Mouse (Mus musculus) midbrain, embryonic 12.5 days (tissue): ENCODE measurements around the gene Pan2. TPM values are rescaled to one million over a fixed set of nuclear protein-coding genes. Genes with fewer than 3 reads are reported as not detected.

ENCODE experiments used
- ATAC-seq: fragments of 200-750 bp; cut with Nextera tagmentation; 2 replicates; pipeline ENCODE4 v1.8.0; 2017; ENCODE audit warnings: low read depth, moderate TSS enrichment, moderate library complexity; ENCODE audit not compliant: low FRiP score
- H3K27ac ChIP-seq: fragments of 300-500 bp; sonication (generic); replicated peaks from 2 replicates; pipeline ENCODE4 v1.5.1; 2016; ENCODE audit warnings: mild to moderate bottlenecking
- H3K27me3 ChIP-seq: fragments of 300-500 bp; sonication (generic); 2 replicates; pipeline ENCODE4 v1.6.1; 2016; ENCODE audit warnings: mild to moderate bottlenecking
- H3K36me3 ChIP-seq: fragments of 300-500 bp; sonication (generic); 2 replicates; pipeline ENCODE4 v1.6.1; 2016
- H3K4me1 ChIP-seq: fragments of 300-500 bp; sonication (generic); 2 replicates; pipeline ENCODE4 v1.6.1; 2016
- H3K4me2 ChIP-seq: fragments of 300-500 bp; sonication (generic); replicated peaks from 2 replicates; pipeline ENCODE4 v1.6.1; 2016; ENCODE audit warnings: mild to moderate bottlenecking, moderate library complexity
- H3K4me3 ChIP-seq: fragments of 300-500 bp; sonication (generic); 2 replicates; pipeline ENCODE4 v1.5.1; 2016; ENCODE audit warnings: mild to moderate bottlenecking
- H3K9ac ChIP-seq: fragments of 300-500 bp; sonication (generic); replicated peaks from 2 replicates; pipeline ENCODE4 v1.6.1; 2016; ENCODE audit warnings: mild to moderate bottlenecking, moderate library complexity
- H3K9me3 ChIP-seq: fragments of 300-500 bp; sonication (generic); 2 replicates; pipeline ENCODE4 v1.6.1; 2016; ENCODE audit warnings: mild to moderate bottlenecking
- WGBS: fragments of 180-500 bp; shearing (Covaris S2); methylation state at CpG from one replicate; pipeline ENCODE4 v1.1.7; 2016; 5-methylcytosine and 5-hydroxymethylcytosine counted together
- polyA plus RNA-seq: library from polyadenylated mRNA; unstranded; fragments of >200 nt; fragmentation: Nextera tagmentation; extraction: Ambion mirVana; gene quantifications from 2 replicates; pipeline ENCODE4 v1.2.1, GENCODE M21; 2016

Gene Pan2
- polyA plus RNA-seq, 1 experiment from 2014 or later: 41.7 TPM

- H3K36me3 ChIP-seq: peaks cover 15% of the 10 kb centered on the region
- H3K4me3 ChIP-seq: no peak overlapping the region
- H3K27me3 ChIP-seq: no peaks in the 10 kb centered on the region
- ATAC-seq: no peak
- H3K4me2 ChIP-seq: no peak overlapping the region
- WGBS: 78% methylated on average over 13 of the region's 13 CpGs
- no peaks in the 10 kb centered on the region for H3K9me3 ChIP-seq
- H3K27ac ChIP-seq: no peak overlapping the region
- H3K9ac ChIP-seq: no peak overlapping the region
- no peaks in the 10 kb centered on the region; the same call in 1 of the 2 replicates for H3K4me1 ChIP-seq
Measured at GRCm38 (mm10) chr10:128296370-128297090, 6.6 kb upstream of the Pan2 start.

- ATAC-seq: no peak
- 85% methylated on average over 4 of the region's 4 CpGs for WGBS
- Histone ChIP-seq H3K4me3 (no peak overlapping the region), H3K9ac (no peak overlapping the region), H3K4me2 (no peak overlapping the region), H3K4me1 (peaks cover 2% of the 10 kb centered on the region), H3K27me3 (no peaks in the 10 kb centered on the region), H3K36me3 (peaks cover 8% of the 10 kb centered on the region; the same call in 1 of the 2 replicates), H3K27ac (no peak overlapping the region), H3K9me3 (no peaks in the 10 kb centered on the region)
Measured at GRCm38 (mm10) chr10:128297221-128297620, 5.9 kb upstream of the Pan2 start.

GRCm38 (mm10) chr10:128297622-128298021 lies 5.5 kb upstream of the Pan2 start:
- Histone ChIP-seq H3K4me3 (no peak overlapping the region), H3K27me3 (no peaks in the 10 kb centered on the region), H3K4me1 (peaks cover 6% of the 10 kb centered on the region), H3K9ac (no peak overlapping the region), H3K36me3 (0 out of 2 replicates have a peak, but pooled peaks cover 4% of the 10 kb centered on the region), H3K27ac (no peak overlapping the region), H3K4me2 (no peak overlapping the region), H3K9me3 (no peaks in the 10 kb centered on the region)
- WGBS: 91% methylated on average over 11 of the region's 11 CpGs
- no peak for ATAC-seq

GRCm38 (mm10) chr10:128298243-128298642 lies 4.9 kb upstream of the Pan2 start:
- Histone ChIP-seq H3K9me3 (no peaks in the 10 kb centered on the region), H3K9ac (no peak overlapping the region), H3K4me2 (no peak overlapping the region), H3K27me3 (no peaks in the 10 kb centered on the region), H3K36me3 (no peaks in the 10 kb centered on the region), H3K4me3 (no peak overlapping the region), H3K4me1 (peaks cover 7% of the 10 kb centered on the region), H3K27ac (no peak overlapping the region)
- ATAC-seq: no peak
- 79% methylated on average over 6 of the region's 6 CpGs for WGBS

GRCm38 (mm10) chr10:128298702-128299171 lies 4.4 kb upstream of the Pan2 start, which contains the start of gene Il23a:
Il23a (minus strand) TSS chr10:128298752.
- peaks cover 8% of the 10 kb centered on the region for H3K4me1 ChIP-seq
- no peak within 1 kb of the TSS for H3K4me3 ChIP-seq
- H3K27ac ChIP-seq: no peak within 1 kb of the TSS
- no peak within 1 kb of the TSS for H3K4me2 ChIP-seq
- H3K9ac ChIP-seq: no peak within 1 kb of the TSS
- H3K36me3 ChIP-seq: no peaks in the 10 kb centered on the region
- no peaks in the 10 kb centered on the region for H3K9me3 ChIP-seq
- no peaks in the 10 kb centered on the region for H3K27me3 ChIP-seq
- no peak for ATAC-seq
- WGBS: 85% methylated on average over 11 of the region's 11 CpGs

GRCm38 (mm10) chr10:128302357-128302756 lies 778 bp upstream of the Pan2 start:
- Histone ChIP-seq H3K9ac (peak overlapping the region; percentile 86), H3K4me2 (peak overlapping the region; percentile 77), H3K27ac (peak overlapping the region; percentile 91), H3K9me3 (no peaks in the 10 kb centered on the region), H3K4me3 (peak overlapping the region; percentile 59), H3K27me3 (no peaks in the 10 kb centered on the region), H3K36me3 (0 out of 2 replicates have a peak, but pooled peaks cover 2% of the 10 kb centered on the region), H3K4me1 (peaks cover 19% of the 10 kb centered on the region)
- WGBS: 40% methylated on average over 3 of the region's 3 CpGs
- no peak for ATAC-seq

- under 1% methylated on average over 9 of the region's 9 CpGs for WGBS
- Histone ChIP-seq H3K27ac (peak overlapping the region; percentile 91), H3K27me3 (no peaks in the 10 kb centered on the region), H3K4me2 (peak overlapping the region; percentile 77), H3K9me3 (no peaks in the 10 kb centered on the region), H3K9ac (peak overlapping the region; percentile 86), H3K36me3 (0 out of 2 replicates have a peak, but pooled peaks cover 2% of the 10 kb centered on the region), H3K4me1 (peaks cover 19% of the 10 kb centered on the region), H3K4me3 (peak overlapping the region; percentile 59)
- peak; percentile 64 for ATAC-seq
Measured at GRCm38 (mm10) chr10:128302785-128303125, 380 bp upstream of the Pan2 start.

- Histone ChIP-seq H3K36me3 (peaks cover 65% of the 10 kb centered on the region), H3K27me3 (no peaks in the 10 kb centered on the region), H3K4me1 (peaks cover 2% of the 10 kb centered on the region; the same call in 1 of the 2 replicates), H3K9ac (no peak overlapping the region), H3K9me3 (no peaks in the 10 kb centered on the region), H3K4me3 (no peak overlapping the region), H3K27ac (no peak overlapping the region), H3K4me2 (no peak overlapping the region)
- ATAC-seq: no peak
- WGBS: 91% methylated on average over 7 of the region's 7 CpGs
Measured at GRCm38 (mm10) chr10:128309654-128310053, 6.5 kb downstream of the Pan2 start.

GRCm38 (mm10) chr10:128310177-128310576 lies 7.0 kb downstream of the Pan2 start:
- Histone ChIP-seq H3K27me3 (no peaks in the 10 kb centered on the region), H3K9me3 (no peaks in the 10 kb centered on the region), H3K4me1 (no peaks in the 10 kb centered on the region), H3K4me2 (no peak overlapping the region), H3K9ac (no peak overlapping the region), H3K4me3 (no peak overlapping the region), H3K36me3 (peaks cover 68% of the 10 kb centered on the region), H3K27ac (no peak overlapping the region)
- 81% methylated on average over 11 of the region's 11 CpGs for WGBS
- ATAC-seq: no peak

- no peak for ATAC-seq
- no peaks in the 10 kb centered on the region for H3K9me3 ChIP-seq
- no peaks in the 10 kb centered on the region for H3K4me1 ChIP-seq
- no peak overlapping the region for H3K9ac ChIP-seq
- 84% methylated on average over 4 of the region's 4 CpGs for WGBS
- H3K27ac ChIP-seq: no peak overlapping the region
- H3K27me3 ChIP-seq: no peaks in the 10 kb centered on the region
- H3K4me2 ChIP-seq: no peak overlapping the region
- no peak overlapping the region for H3K4me3 ChIP-seq
- H3K36me3 ChIP-seq: peaks cover 74% of the 10 kb centered on the region
Measured at GRCm38 (mm10) chr10:128310902-128311301, 7.8 kb downstream of the Pan2 start.

- no peak for ATAC-seq
- peaks cover 91% of the 10 kb centered on the region for H3K36me3 ChIP-seq
- no peaks in the 10 kb centered on the region for H3K9me3 ChIP-seq
Measured at GRCm38 (mm10) chr10:128315578-128315977, 12.4 kb downstream of the Pan2 start.

GRCm38 (mm10) chr10:128321641-128322040 lies 18.5 kb downstream of the Pan2 start:
- peak overlapping the region; percentile 96 for H3K9ac ChIP-seq
- no peaks in the 10 kb centered on the region for H3K27me3 ChIP-seq
- 0 out of 2 replicates have a peak overlapping the region, but pooled peaks have one; percentile 54 for H3K27ac ChIP-seq
- H3K36me3 ChIP-seq: peaks cover 57% of the 10 kb centered on the region
- no peaks in the 10 kb centered on the region for H3K9me3 ChIP-seq
- peaks cover 19% of the 10 kb centered on the region for H3K4me1 ChIP-seq
- peak overlapping the region; percentile 86 for H3K4me2 ChIP-seq
- 0 out of 2 replicates have a peak, but pooled peaks have one; percentile 5 for ATAC-seq
- peak overlapping the region; percentile 88; the same call in 1 of the 2 replicates for H3K4me3 ChIP-seq
- 57% methylated on average over 12 of the region's 12 CpGs for WGBS

More at GRCm38 (mm10) chr10:128315578-128315977, 12.4 kb downstream of the Pan2 start:
- H3K27ac ChIP-seq: no peak overlapping the region
- H3K4me2 ChIP-seq: no peak overlapping the region
- no peaks in the 10 kb centered on the region for H3K4me1 ChIP-seq
- no peak overlapping the region for H3K9ac ChIP-seq
- H3K27me3 ChIP-seq: no peaks in the 10 kb centered on the region
- H3K4me3 ChIP-seq: no peak overlapping the region
- WGBS: 94% methylated on average over 8 of the region's 8 CpGs
